Mouse (Mus musculus): Measurements from ENCODE around the gene Ascl3. TPM values are rescaled to one million over a fixed set of nuclear protein-coding genes. Genes with fewer than 3 reads are reported as not detected.

The Ascl3 gene
- not detected for total RNA-seq (2021)

- intact Hi-C loops (cut with DNase I): no loop called here
- no peak for DNase-seq (ENCODE audit: low spot score in 2 of 2)
These were observed at the start of gene Ascl3 for GRCm38 (mm10) chr7:109731626-109732025. Gene Ascl3, minus strand, starts transcription at chr7:109731726.

- DNase-seq (ENCODE audit: low spot score in 2 of 2): peak in 1 of 2 experiments; percentile 27
- intact Hi-C loops (cut with DNase I): no loop called here
These were observed 49.6 kb upstream of the Ascl3 start for GRCm38 (mm10) chr7:109781087-109781469.

- intact Hi-C loops (cut with DNase I): no loop called here
- DNase-seq (ENCODE audit: low spot score in 2 of 2): no peak
These were observed 40.7 kb upstream of the Ascl3 start for GRCm38 (mm10) chr7:109772251-109772650.

GRCm38 (mm10) chr7:109768699-109769383 lies 37.3 kb upstream of the Ascl3 start:
- DNase-seq (ENCODE audit: low spot score in 2 of 2): no peak
- intact Hi-C loops (cut with DNase I): no loop called here

GRCm38 (mm10) chr7:109767575-109768350 lies 36.2 kb upstream of the Ascl3 start:
- intact Hi-C loops (cut with DNase I): no loop called here
- DNase-seq (ENCODE audit: low spot score in 2 of 2): no peak

GRCm38 (mm10) chr7:109764009-109764408 lies 32.5 kb upstream of the Ascl3 start:
- DNase-seq (ENCODE audit: low spot score in 2 of 2): no peak
- intact Hi-C loops (cut with DNase I): no loop called here

GRCm38 (mm10) chr7:109756291-109756690 lies 24.8 kb upstream of the Ascl3 start:
- intact Hi-C loops (cut with DNase I): no loop called here
- DNase-seq (ENCODE audit: low spot score in 2 of 2): no peak

GRCm38 (mm10) chr7:109754034-109754433 lies 22.5 kb upstream of the Ascl3 start:
- intact Hi-C loops (cut with DNase I): no loop called here
- no peak for DNase-seq (ENCODE audit: low spot score in 2 of 2)

- peak; percentile 83 to 89 for DNase-seq (ENCODE audit: low spot score in 2 of 2)
- intact Hi-C loops (cut with DNase I): no loop called here
These were observed 20.7 kb upstream of the Ascl3 start, which contains the start of gene Tmem9b for GRCm38 (mm10) chr7:109752008-109752925. Gene Tmem9b, minus strand, starts transcription at chr7:109752875.

- intact Hi-C loops (cut with DNase I): no loop called here
- no peak for DNase-seq (ENCODE audit: low spot score in 2 of 2)
These were observed 20.0 kb upstream of the Ascl3 start for GRCm38 (mm10) chr7:109751427-109752007.

GRCm38 (mm10) chr7:109747747-109748146 lies 16.2 kb upstream of the Ascl3 start:
- intact Hi-C loops (cut with DNase I): no loop called here
- no peak for DNase-seq (ENCODE audit: low spot score in 2 of 2)

- intact Hi-C loops (cut with DNase I): no loop called here
These were observed 10.2 kb upstream of the Ascl3 start for GRCm38 (mm10) chr7:109741703-109742102.

GRCm38 (mm10) chr7:109741060-109741459 lies 9.5 kb upstream of the Ascl3 start:
- intact Hi-C loops (cut with DNase I): no loop called here
- DNase-seq (ENCODE audit: low spot score in 2 of 2): no peak

More at GRCm38 (mm10) chr7:109741703-109742102, 10.2 kb upstream of the Ascl3 start:
- no peak for DNase-seq (ENCODE audit: low spot score in 2 of 2)

- intact Hi-C loops (cut with DNase I): no loop called here
- DNase-seq (ENCODE audit: low spot score in 2 of 2): no peak
These were observed 8.4 kb upstream of the Ascl3 start for GRCm38 (mm10) chr7:109739822-109740370.

- intact Hi-C loops (cut with DNase I): no loop called here
- no peak for DNase-seq (ENCODE audit: low spot score in 2 of 2)
These were observed 3.3 kb upstream of the Ascl3 start for GRCm38 (mm10) chr7:109734806-109735205.

- intact Hi-C loops (cut with DNase I): no loop called here
- DNase-seq (ENCODE audit: low spot score in 2 of 2): no peak
These were observed 7.8 kb downstream of the Ascl3 start, which contains the start of gene BC051019 for GRCm38 (mm10) chr7:109723697-109724096. Gene BC051019, minus strand, starts transcription at chr7:109723850.

GRCm38 (mm10) chr7:109723114-109723513 lies 8.4 kb downstream of the Ascl3 start:
- intact Hi-C loops (cut with DNase I): no loop called here
- no peak for DNase-seq (ENCODE audit: low spot score in 2 of 2)

- intact Hi-C loops (cut with DNase I): no loop called here
These were observed 8.9 kb downstream of the Ascl3 start for GRCm38 (mm10) chr7:109722618-109723017.

GRCm38 (mm10) chr7:109719286-109719685 lies 12.2 kb downstream of the Ascl3 start:
- intact Hi-C loops (cut with DNase I): loop anchor here (2.0 kb wide), 1 partner anchor 190 kb away; no protein-coding TSS in a partner anchor
- DNase-seq (ENCODE audit: low spot score in 2 of 2): peak; percentile 45 to 56

More at GRCm38 (mm10) chr7:109722618-109723017, 8.9 kb downstream of the Ascl3 start:
- no peak for DNase-seq (ENCODE audit: low spot score in 2 of 2)

Measured in left cerebral cortex, postnatal 25 days (tissue).